Mouse (Mus musculus): ENCODE measurements around the gene Pde6b. TPM values are rescaled to one million over a fixed set of nuclear protein-coding genes. Genes with fewer than 3 reads are reported as not detected.

Gene Pde6b
- total RNA-seq (2023) = not detected in 2 replicates

DNA sequence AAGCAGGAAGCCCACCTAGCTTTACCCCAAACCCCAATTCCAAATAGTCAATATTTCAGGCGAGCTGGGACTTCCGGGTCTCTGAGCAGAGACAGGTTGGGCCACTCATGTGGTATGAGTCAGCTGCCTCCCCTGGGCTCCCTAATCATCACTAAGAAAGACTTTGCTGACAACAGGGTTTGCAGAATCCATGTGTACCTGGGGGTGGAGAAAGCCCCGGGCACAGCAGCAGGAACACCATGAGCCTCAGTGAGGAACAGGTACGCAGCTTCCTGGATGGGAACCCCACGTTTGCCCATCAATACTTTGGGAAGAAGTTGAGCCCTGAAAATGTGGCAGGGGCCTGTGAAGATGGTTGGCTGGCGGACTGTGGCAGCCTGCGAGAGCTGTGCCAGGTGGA, at the start of gene Pde6b:
Gene Pde6b, plus strand, starts transcription at position 191 of the 400 bp plus-strand sequence.

DNA sequence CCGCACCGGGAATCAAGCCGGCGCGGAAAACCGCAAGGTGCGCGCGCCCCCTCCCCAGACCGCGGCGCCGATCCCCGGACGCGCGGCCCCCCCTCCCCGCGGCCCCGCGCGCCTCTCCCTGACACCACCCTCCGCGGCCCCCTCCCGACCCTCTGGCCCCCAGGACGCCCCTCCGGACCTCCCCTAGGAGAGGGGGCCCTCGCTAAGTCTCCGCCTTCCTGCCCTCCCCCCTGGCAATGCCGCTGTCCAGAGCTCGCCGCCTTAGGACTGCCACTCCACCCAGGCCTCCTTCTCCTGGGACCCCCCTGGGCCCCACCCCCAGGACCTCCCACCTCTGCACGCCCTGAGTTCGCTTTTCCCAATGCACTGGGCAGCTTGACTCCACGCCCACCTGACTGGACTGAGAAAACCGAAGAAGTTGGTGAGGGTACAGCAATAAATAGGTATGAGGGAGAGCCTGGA, 20.3 kb upstream of the Pde6b start, which contains the start of gene Gm42517:
Gene Gm42517, minus strand, starts transcription at position 52 of the 462 bp plus-strand sequence.

DNA sequence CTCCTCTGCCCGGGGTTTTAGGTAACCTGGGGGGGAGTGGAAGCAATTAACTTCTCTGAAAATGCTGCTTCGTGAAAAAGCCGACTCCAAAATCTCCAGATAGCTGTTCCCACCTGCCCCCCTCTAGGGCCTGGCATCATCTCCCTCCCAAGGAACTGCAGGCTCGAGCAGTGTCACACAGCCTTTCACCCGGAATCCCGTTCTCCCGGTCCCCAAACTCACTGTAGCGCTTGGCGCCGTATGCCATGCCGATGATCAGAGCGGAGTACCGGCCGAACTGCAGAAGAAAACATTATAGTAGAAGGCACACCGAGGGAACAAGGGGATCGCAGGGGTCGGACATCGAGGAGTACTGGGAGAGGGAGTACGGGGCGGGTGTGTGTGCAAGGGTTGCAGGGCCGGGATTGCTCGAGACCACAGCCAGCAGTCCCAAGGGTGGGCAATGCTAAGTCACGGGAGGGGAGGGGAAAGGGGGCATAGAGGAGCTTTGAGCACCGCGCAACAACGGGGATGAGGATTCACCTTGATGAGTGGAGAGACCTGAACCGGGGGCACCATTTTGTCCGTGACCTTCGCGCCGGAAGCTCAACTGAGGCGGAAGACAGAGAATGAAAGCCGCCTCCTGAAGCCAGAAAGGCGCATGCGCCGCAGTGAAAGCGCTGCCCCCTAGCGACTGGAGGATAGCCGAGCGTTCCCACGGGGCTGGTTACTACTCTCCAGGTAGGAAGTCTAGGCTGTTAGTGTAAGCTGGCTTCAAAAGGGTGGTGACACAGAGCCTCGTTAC, 45.8 kb downstream of the Pde6b start, which contains the start of gene Atp5k:
Gene Atp5k, minus strand, starts transcription at position 645 of the 784 bp plus-strand sequence.

DNA sequence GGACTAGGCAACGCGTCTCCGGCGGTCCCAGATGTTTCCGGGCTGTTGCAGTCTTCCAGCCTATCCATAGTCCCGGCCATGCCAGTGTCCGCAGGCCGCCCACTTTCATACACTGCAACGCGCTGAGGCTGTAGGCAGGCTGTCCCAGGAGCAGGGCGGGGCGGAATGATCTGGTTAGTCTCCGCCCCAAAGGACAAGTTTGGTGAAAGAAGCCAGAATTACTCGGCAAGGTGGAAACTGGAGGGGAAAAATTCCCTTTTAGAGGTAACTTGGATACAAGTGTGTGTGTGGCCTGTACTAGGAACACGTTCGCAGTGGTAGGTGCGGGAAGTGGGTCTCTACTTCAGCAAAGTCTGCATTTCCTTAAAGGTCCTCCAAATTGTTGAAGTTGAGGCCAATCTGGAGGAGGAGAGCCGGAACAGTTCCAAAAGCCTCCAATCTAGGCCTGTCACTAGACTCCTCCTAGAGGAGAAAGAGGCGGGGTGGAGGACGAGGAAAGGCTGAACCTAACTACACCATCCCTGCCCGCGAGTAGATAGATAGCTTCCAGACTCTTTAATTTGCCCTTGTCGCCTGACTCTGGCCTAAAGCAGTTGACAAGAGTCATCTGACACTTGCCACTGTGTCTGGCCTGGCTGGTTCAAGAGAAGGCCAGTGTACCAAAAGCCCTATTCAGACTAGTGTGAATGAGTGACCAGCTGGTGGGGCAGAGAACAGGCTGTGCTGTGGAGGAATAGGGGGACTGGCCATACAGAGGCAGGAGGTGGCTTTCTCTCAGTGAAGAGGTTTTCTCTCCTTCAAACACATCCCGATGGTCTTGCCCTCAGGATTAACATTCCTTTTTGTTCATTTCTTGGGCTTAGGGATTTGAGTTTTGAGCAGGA, 60.8 kb downstream of the Pde6b start, which contains the start of gene Mfsd7a:
Gene Mfsd7a, minus strand, starts transcription at position 107 of the 884 bp plus-strand sequence.

DNA sequence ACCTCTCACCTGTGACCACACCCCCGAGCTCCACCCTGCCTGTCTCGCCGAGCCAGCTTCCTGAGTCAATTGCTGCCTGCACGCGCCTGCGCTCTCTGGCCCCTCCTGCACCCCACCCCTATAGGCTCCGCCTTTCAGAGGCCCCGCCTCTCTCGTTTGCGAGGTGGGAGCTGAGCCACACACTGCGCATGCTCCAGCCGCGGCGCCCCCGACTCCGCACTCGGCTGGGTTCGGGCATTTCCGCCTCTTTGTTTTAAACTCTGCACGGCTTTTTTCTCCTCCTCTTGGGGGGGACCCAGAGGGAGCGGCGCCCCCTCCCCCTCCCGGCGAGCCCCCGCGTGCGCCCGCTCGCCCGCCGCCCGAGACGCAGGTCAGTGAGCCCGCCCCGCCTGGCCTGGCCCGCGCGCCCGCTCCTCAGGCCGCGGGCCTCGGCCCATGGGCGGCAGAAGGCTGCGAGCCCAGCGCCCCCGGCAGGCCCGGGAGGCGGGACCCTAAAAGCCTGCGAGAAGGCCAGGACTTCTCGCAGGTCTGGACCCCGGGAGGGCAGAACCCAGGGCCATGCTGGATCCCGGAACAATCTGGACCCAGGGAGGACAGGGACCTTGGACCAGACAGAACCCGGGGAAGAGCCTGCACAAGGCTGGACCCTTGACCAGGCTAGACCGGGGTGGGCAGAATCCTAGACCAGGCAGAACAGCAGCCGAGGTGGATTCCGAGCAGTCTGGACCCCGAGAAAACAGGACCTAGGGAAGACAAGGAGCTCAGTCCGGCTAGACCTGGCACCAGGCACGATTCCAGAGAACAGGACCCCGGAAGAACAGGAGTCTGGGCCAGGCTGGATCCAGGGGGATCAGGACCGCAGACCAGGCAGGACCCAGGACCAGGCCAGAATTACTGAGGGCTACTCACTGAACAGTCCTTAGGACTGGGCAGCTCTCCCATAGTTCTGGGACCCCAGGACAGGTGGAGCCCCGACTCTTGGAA, 73.2 kb downstream of the Pde6b start, which contains the start of gene Pcgf3:
Gene Pcgf3, plus strand, starts transcription at position 151 of the 984 bp plus-strand sequence.

Other genes starting within 250 kb of the Pde6b start
- gene Dr1, start 119.5 kb upstream of the Pde6b start, total RNA-seq (2023) = 29.8 and 32.9 TPM in 2 replicates
- 1.1 and 1.5 TPM in 2 replicates for gene Pigg, start 75.8 kb upstream of the Pde6b start, total RNA-seq (2023)
- 0.20 TPM in 1 of 2 replicates, not detected in the other for gene Gm42517, start 20.5 kb upstream of the Pde6b start, total RNA-seq (2023)
- 49.6 and 66.6 TPM in 2 replicates for gene Atp5k, start 46.1 kb downstream of the Pde6b start, total RNA-seq (2023)
- 12.2 and 13.4 TPM in 2 replicates for gene Mfsd7a, start 60.5 kb downstream of the Pde6b start, total RNA-seq (2023)
- 11.1 and 14.6 TPM in 2 replicates for gene Pcgf3, start 72.8 kb downstream of the Pde6b start, total RNA-seq (2023)
- not detected in 2 replicates for gene Cplx1, start 161.6 kb downstream of the Pde6b start, total RNA-seq (2023)
- gene Gak, start 241.4 kb downstream of the Pde6b start, total RNA-seq (2023) = 115 and 124 TPM in 2 replicates
- 10.3 and 13.5 TPM in 2 replicates for gene Tmem175, start 241.4 kb downstream of the Pde6b start, total RNA-seq (2023)